Mouse (Mus musculus): ENCODE measurements around the gene Lrr1.

DNA sequence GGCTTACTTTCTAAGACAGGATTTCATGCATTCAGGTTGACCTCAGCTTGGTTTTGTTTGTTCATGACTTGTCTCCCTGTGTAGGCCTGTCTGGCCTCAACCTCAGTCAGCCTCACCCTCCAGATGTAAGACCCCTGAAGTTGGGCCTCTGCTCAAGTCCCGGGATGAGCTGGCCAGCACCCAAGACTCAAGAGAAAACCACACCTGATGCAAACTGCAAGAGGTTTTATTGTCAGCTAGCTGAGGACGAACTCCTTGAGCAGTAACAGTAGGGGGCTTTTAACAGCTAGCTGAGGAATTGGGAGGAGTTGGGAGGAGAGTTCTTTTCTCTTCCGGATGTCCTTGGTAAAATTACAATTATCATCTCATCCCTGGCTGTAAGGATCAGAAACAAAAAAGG is 8.9 kb downstream of the Lrr1 start:
- no peak for TF ChIP-seq ZNF384 (IDR thresholded peaks at IDR 0.05; ENCODE audit: low read depth, low read length)
- TF ChIP-seq CHD2 (IDR thresholded peaks at IDR 0.05; ENCODE audit: low read depth, low read length): no peak
- TF ChIP-seq ZC3H11A (IDR thresholded peaks at IDR 0.05; ENCODE audit: borderline replicate concordance, low read depth, low read length): no peak
- no peak for TF ChIP-seq MAFK (IDR thresholded peaks at IDR 0.05; ENCODE audit: insufficient read depth, low read depth, low read length)
- TF ChIP-seq HCFC1 (IDR thresholded peaks at IDR 0.05; ENCODE audit: borderline replicate concordance, insufficient read depth, low read length): no peak
